ENCODE assay signal across 9 mouse cellular contexts in the genomic region with DNA sequence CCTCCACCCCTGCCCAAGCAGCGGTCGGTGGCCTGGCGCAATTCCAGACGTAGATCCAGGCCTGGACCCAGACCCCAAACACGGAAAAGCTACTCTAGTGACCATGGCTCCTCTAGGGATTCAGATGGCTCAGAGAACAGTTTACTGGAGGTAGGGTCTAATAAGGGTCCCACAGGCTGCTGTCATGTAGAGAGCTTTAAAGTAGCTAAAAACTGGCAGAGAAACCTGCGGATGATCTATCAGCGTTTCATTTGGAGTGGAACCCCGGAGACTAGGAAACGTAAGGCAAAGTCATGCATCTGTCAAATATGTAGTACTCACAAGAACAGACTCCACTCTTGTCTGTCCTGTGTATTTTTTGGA. TPM values are rescaled to one million over a fixed set of nuclear protein-coding genes. Genes with fewer than 3 reads are reported as not detected.
DNase-seq lines count a peak whose midpoint lies in the region; ATAC-seq and TF ChIP-seq lines count a peak whose summit lies in the region.
"Had no signal": no experiment of that assay in that cellular context is flagged by ENCODE, and none has a peak within 500 bp of the region (broad histone marks: within the 10 kb centered on the region; RNA-seq: fewer than 3 reads in every experiment).

No protein-coding gene starts in this region.

- no peak for TF ChIP-seq CTCF in gastrocnemius, adult 2 months (IDR thresholded peaks at IDR 0.05)

- no peaks in the 10 kb centered on the region for H3K36me3 ChIP-seq in neural tube, embryonic 11.5 days (ENCODE audit: control insufficient read depth, insufficient read depth, low read length)
- no peaks in the 10 kb centered on the region for H3K36me3 ChIP-seq in limb, embryonic 13.5 days
- no peaks in the 10 kb centered on the region for H3K36me3 ChIP-seq in stomach, embryonic 14.5 days (ENCODE audit: control insufficient read depth, insufficient read depth, low read length)

- DNase-seq in gastrocnemius, adult 2 months = no peak
- DNase-seq in gastrocnemius, postnatal 36 days = no peak
- no peak for DNase-seq in neural tube, embryonic 11.5 days (ENCODE audit: low spot score)
- DNase-seq in neural tube, embryonic 10.5 days (ENCODE audit: extremely low spot score, low spot score) = no peak
- no peak for DNase-seq in left cerebral cortex, adult 9 months (ENCODE audit: low spot score in 2 of 2)
- DNase-seq in retina, embryonic 14.5 days (ENCODE audit: low spot score) = no peak

- peak overlapping the region; percentile 52 for H3K4me2 ChIP-seq in neural tube, embryonic 11.5 days (ENCODE audit: low read depth)
- H3K4me2 ChIP-seq in limb, embryonic 13.5 days (replicated peaks) = peak overlapping the region; percentile 64
- peak overlapping the region; percentile 50 for H3K4me2 ChIP-seq in stomach, embryonic 14.5 days (replicated peaks; ENCODE audit: low read depth, low read length)

- intact Hi-C loops in gastrocnemius, adult 2 months (cut with DNase I) = no loop called here
- intact Hi-C loops in gastrocnemius, postnatal 36 days (cut with DNase I) = no loop called here

- 42% methylated on average over 9 of the region's 9 CpGs for WGBS in neural tube, embryonic 11.5 days
- 36% methylated on average over 9 of the region's 9 CpGs for WGBS in limb, embryonic 13.5 days
- 32% methylated on average over 9 of the region's 9 CpGs for WGBS in stomach, embryonic 14.5 days

- H3K4me1 ChIP-seq in neural tube, embryonic 11.5 days (ENCODE audit: control insufficient read depth, insufficient read depth, low read length) = no peaks in the 10 kb centered on the region
- H3K4me1 ChIP-seq in limb, embryonic 13.5 days = no peaks in the 10 kb centered on the region
- H3K4me1 ChIP-seq in stomach, embryonic 14.5 days (ENCODE audit: control insufficient read depth, insufficient read depth, low read length) = no peaks in the 10 kb centered on the region

- ATAC-seq in neural tube, embryonic 11.5 days (ENCODE audit: insufficient read depth, low FRiP score, low TSS enrichment) = no peak
- ATAC-seq in limb, embryonic 13.5 days (ENCODE audit: low FRiP score, low read depth) = no peak
- no peak for ATAC-seq in stomach, embryonic 14.5 days (ENCODE audit: insufficient number of reproducible peaks, insufficient read depth, low FRiP score, low read depth)

- no peaks in the 10 kb centered on the region for H3K9me3 ChIP-seq in neural tube, embryonic 11.5 days (ENCODE audit: control insufficient read depth, low read length)
- no peaks in the 10 kb centered on the region for H3K9me3 ChIP-seq in limb, embryonic 13.5 days
- no peaks in the 10 kb centered on the region for H3K9me3 ChIP-seq in stomach, embryonic 14.5 days (ENCODE audit: control insufficient read depth, low read depth, low read length)

- peak overlapping the region; percentile 65 for H3K9ac ChIP-seq in neural tube, embryonic 11.5 days (ENCODE audit: low read length)
- H3K9ac ChIP-seq in limb, embryonic 13.5 days = peak overlapping the region; percentile 67; the same call in 1 of the 2 replicates
- H3K9ac ChIP-seq in stomach, embryonic 14.5 days (replicated peaks; ENCODE audit: low read depth, low read length) = no peak overlapping the region

- no peak overlapping the region for H3K27ac ChIP-seq in gastrocnemius, adult 2 months
- no peak overlapping the region for H3K27ac ChIP-seq in neural tube, embryonic 11.5 days (ENCODE audit: low read depth, low read length)
- H3K27ac ChIP-seq in limb, embryonic 13.5 days = no peak overlapping the region
- no peak overlapping the region for H3K27ac ChIP-seq in stomach, embryonic 14.5 days (ENCODE audit: low read length)

- H3K27me3 ChIP-seq in neural tube, embryonic 11.5 days (ENCODE audit: control insufficient read depth, insufficient read depth, low read length) = no peaks in the 10 kb centered on the region
- peaks cover 28% of the 10 kb centered on the region; the same call in 1 of the 2 replicates for H3K27me3 ChIP-seq in limb, embryonic 13.5 days
- no peaks in the 10 kb centered on the region for H3K27me3 ChIP-seq in stomach, embryonic 14.5 days (ENCODE audit: control insufficient read depth, insufficient read depth, low read length)

- peak overlapping the region; percentile 80 for H3K4me3 ChIP-seq in gastrocnemius, adult 2 months
- peak overlapping the region; percentile 53 for H3K4me3 ChIP-seq in neural tube, embryonic 11.5 days (ENCODE audit: low read depth, low read length)
- peak overlapping the region; percentile 54 for H3K4me3 ChIP-seq in limb, embryonic 13.5 days
- peak overlapping the region; percentile 48 for H3K4me3 ChIP-seq in stomach, embryonic 14.5 days (ENCODE audit: low read depth, low read length)
- H3K4me3 ChIP-seq: myocyte had no signal

RNA-seq across cellular contexts. Expression of gene Usp51, which starts 1.4 kb away (rescaled TPM):
- total RNA-seq in gastrocnemius, adult 2 months (2021) = not detected
- total RNA-seq in gastrocnemius, postnatal 36 days (2021) = not detected
- 3.7 and 4.0 TPM in 2 replicates for polyA plus RNA-seq in neural tube, embryonic 11.5 days (2014; fragmentation: Nextera tagmentation; extraction: Ambion mirVana)
- polyA plus RNA-seq in limb, embryonic 13.5 days (2015; fragmentation: Nextera tagmentation; extraction: Ambion mirVana) = 1.9 and 2.2 TPM in 2 replicates
- 1.3 and 1.5 TPM in 2 replicates for polyA plus RNA-seq in stomach, embryonic 14.5 days (2014; fragmentation: Nextera tagmentation; extraction: Ambion mirVana)
- polyA plus RNA-seq: myocyte had no signal

RNA-seq across cellular contexts. Expression of gene Mageh1, which starts 29.7 kb away (rescaled TPM):
- 1 to 10 TPM; 4.5 to 4.6 TPM for total RNA-seq in gastrocnemius, adult 2 months (2021)
- total RNA-seq in gastrocnemius, postnatal 36 days (2021) = 1 to 10 TPM; 4.2 to 4.5 TPM
- 81.7 and 84.9 TPM in 2 replicates for polyA plus RNA-seq in neural tube, embryonic 11.5 days (2014; fragmentation: Nextera tagmentation; extraction: Ambion mirVana)
- polyA plus RNA-seq in limb, embryonic 13.5 days (2015; fragmentation: Nextera tagmentation; extraction: Ambion mirVana) = 81.0 and 85.5 TPM in 2 replicates
- polyA plus RNA-seq in stomach, embryonic 14.5 days (2014; fragmentation: Nextera tagmentation; extraction: Ambion mirVana) = 45.5 and 53.0 TPM in 2 replicates
